Mouse (Mus musculus) gastrocnemius, adult 8-10 months (tissue): ENCODE data around the gene Usp48. TPM values are rescaled to one million over a fixed set of nuclear protein-coding genes. Genes with fewer than 3 reads are reported as not detected.
A peak's percentile ranks its signal among the peaks of the same experiment; 100 is the strongest.
"Not testable (repeated sequence)": the region's sequence is repeated elsewhere in the genome, so short reads cannot be mapped to it uniquely, and the experiment has no call there.

Experiments
- DNase-seq, 2 experiments: peaks; one replicate each; pipeline ENCODE4 v3.0.0; 2022; ENCODE audit warnings: low spot score in 2 of 2
- total RNA-seq, 4 experiments: library from RNA; stranded (reverse); gene quantifications; 2 replicates each; pipeline ENCODE4 v1.2.4; 2022

Usp48 gene
- total RNA-seq = 10 to 100 TPM; 23.5 to 28.6 (median 24.9) TPM

GRCm38 (mm10) chr4:137593601-137594495 lies at the start of gene Usp48:
Gene Usp48 (plus strand): TSS chr4:137593755.
- peak; percentile 96 to 97 for DNase-seq

- DNase-seq = no peak
These were observed 48.0 kb upstream of the Usp48 start for GRCm38 (mm10) chr4:137545568-137545967.

- peak; percentile 40 for DNase-seq
These were observed 47.5 kb upstream of the Usp48 start for GRCm38 (mm10) chr4:137546003-137546525.

GRCm38 (mm10) chr4:137553466-137553865 lies 40.1 kb upstream of the Usp48 start:
- no peak for DNase-seq

- DNase-seq = no peak
These were observed 36.8 kb upstream of the Usp48 start for GRCm38 (mm10) chr4:137556673-137557210.

- DNase-seq = no peak
These were observed 23.7 kb upstream of the Usp48 start for GRCm38 (mm10) chr4:137569873-137570272.

- DNase-seq = no peak
These were observed 19.1 kb upstream of the Usp48 start, which contains the start of gene Ldlrad2 for GRCm38 (mm10) chr4:137574469-137574868. Gene Ldlrad2 (minus strand): TSS chr4:137574569.

- DNase-seq = no peak
These were observed 16.1 kb upstream of the Usp48 start for GRCm38 (mm10) chr4:137577486-137577885.

GRCm38 (mm10) chr4:137578181-137578845 lies 15.2 kb upstream of the Usp48 start:
- peak in 1 of 2 experiments; percentile 34 for DNase-seq

- DNase-seq = no peak
These were observed 13.8 kb upstream of the Usp48 start for GRCm38 (mm10) chr4:137579789-137580188.

GRCm38 (mm10) chr4:137580299-137580698 lies 13.3 kb upstream of the Usp48 start:
- DNase-seq = no peak

- no peak for DNase-seq
These were observed 11.7 kb upstream of the Usp48 start for GRCm38 (mm10) chr4:137581815-137582214.

- DNase-seq = not testable (repeated sequence)
These were observed 4.5 kb upstream of the Usp48 start for GRCm38 (mm10) chr4:137589095-137589494.

GRCm38 (mm10) chr4:137589586-137589985 lies 4.0 kb upstream of the Usp48 start:
- no peak for DNase-seq

GRCm38 (mm10) chr4:137590961-137591360 lies 2.6 kb upstream of the Usp48 start:
- DNase-seq = peak; percentile 53 to 73

GRCm38 (mm10) chr4:137594496-137595270 lies 1.1 kb downstream of the Usp48 start:
- DNase-seq = no peak

GRCm38 (mm10) chr4:137597098-137597630 lies 3.6 kb downstream of the Usp48 start:
- DNase-seq = no peak

- no peak for DNase-seq
These were observed 5.0 kb downstream of the Usp48 start for GRCm38 (mm10) chr4:137598577-137598976.

GRCm38 (mm10) chr4:137603449-137604171 lies 10.1 kb downstream of the Usp48 start:
- no peak for DNase-seq

GRCm38 (mm10) chr4:137607023-137607422 lies 13.5 kb downstream of the Usp48 start:
- DNase-seq = no peak
